Mouse (Mus musculus) T-helper 17 cell (primary cell): ENCODE measurements around the gene Kif19a.

Experiments used
- in situ Hi-C, 2 experiments: fragments of 300-600 bp; cut with MboI, MseI; formaldehyde crosslinking; loops; 1 replicate in 1 of 2; 2 replicates in 1 of 2; pipeline ENCODE4 v1.15.1; 2025; ENCODE audit warnings: high pct_unique_total_duplicates in 2 of 2

Kif19a gene

GRCm38 (mm10) chr11:114807025-114807424 is 41.8 kb downstream of the Kif19a start:
- in situ Hi-C loops: no loop called here

- in situ Hi-C loops: no loop called here
Measured at GRCm38 (mm10) chr11:114807686-114808427, 42.7 kb downstream of the Kif19a start.

GRCm38 (mm10) chr11:114809371-114809770 is 44.2 kb downstream of the Kif19a start:
- in situ Hi-C loops: no loop called here

- in situ Hi-C loops: loop anchor here in 1 of 2 experiments (5.0 kb wide), 1 partner anchor 112 kb away; no protein-coding TSS in a partner anchor
Measured at GRCm38 (mm10) chr11:114810344-114810743, 45.2 kb downstream of the Kif19a start.

DNA sequence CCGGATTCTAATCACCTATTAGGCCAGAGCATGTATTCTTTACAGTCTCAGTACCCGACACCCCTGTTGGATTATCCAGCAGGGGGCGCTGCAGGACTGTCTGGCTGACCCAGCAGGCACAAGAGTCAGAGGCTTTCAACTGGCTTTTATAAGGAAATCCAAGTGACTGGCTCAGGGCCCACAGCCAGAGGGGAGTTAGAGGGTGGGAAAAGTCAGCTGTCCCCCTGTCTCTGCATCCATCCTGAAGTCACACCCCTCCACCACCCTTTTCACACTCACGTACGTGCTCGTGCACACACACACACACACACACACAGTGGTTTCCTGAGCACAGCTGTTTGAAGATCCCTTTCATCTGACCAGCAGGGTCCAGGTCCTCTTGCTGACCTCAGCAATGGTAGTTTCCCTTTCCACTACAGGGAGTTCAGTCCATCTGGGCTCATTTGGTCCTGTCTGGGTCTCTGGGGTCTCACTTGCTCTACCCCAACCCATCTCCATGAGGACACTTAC is 47.6 kb downstream of the Kif19a start:
- in situ Hi-C loops: loop anchor here in 1 of 2 experiments (5.0 kb wide), 1 partner anchor 110 kb away; no protein-coding TSS in a partner anchor

- in situ Hi-C loops: loop anchor here (5.0 kb wide), 2 partner anchors 92 to 107 kb away; no protein-coding TSS in a partner anchor
Measured at GRCm38 (mm10) chr11:114814873-114815592, 49.8 kb downstream of the Kif19a start.

DNA sequence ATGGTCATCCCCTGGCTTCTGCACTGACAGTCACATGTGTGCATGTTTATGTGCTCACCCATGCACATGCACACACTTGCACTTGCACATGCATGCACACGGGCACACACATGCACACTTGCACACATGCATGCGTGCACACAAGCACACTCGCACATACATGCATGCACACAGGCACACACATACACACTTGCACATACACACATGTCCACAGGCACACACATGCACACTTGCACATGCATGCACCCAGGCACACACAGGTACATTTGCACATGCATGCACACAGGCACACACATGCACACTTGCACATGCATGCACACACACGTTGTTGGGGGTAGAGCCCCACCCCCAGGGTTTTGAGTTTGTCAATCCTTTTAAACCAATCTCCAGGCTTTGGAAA is 51.7 kb downstream of the Kif19a start:
- in situ Hi-C loops: loop anchor here in 1 of 2 experiments (5.0 kb wide), 1 partner anchor 90 kb away; no protein-coding TSS in a partner anchor

GRCm38 (mm10) chr11:114818185-114818584 is 53.0 kb downstream of the Kif19a start:
- in situ Hi-C loops: loop anchor here in 1 of 2 experiments (5.0 kb wide), 1 partner anchor 89 kb away; no protein-coding TSS in a partner anchor

- in situ Hi-C loops: loop anchor here in 1 of 2 experiments (5.0 kb wide), 1 partner anchor 88 kb away; no protein-coding TSS in a partner anchor
Measured at GRCm38 (mm10) chr11:114819110-114819509, 53.9 kb downstream of the Kif19a start.

DNA sequence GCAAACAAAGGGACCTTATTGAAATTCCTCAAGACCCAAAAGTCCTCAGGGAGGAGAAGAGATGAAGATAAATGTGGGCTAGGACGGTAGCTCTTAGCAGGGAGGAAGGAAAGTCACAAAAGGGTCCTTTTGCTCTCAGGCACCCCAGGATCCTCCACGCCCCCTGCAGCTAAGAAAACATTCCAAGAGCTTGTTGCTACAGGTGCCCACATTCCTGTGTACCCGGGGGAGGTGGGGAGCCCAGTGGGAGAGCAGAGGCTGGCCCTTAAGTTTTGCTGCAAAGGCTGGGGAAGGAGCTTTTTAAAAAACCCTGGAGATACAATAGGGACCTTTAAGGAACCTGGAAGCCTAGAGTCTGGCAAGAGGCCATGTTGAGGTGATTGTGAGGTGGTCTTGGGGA is 55.3 kb downstream of the Kif19a start:
- in situ Hi-C loops: no loop called here

- in situ Hi-C loops: no loop called here
Measured at GRCm38 (mm10) chr11:114821325-114821724, 56.1 kb downstream of the Kif19a start.

- in situ Hi-C loops: no loop called here
Measured at GRCm38 (mm10) chr11:114822727-114823126, 57.5 kb downstream of the Kif19a start.

DNA sequence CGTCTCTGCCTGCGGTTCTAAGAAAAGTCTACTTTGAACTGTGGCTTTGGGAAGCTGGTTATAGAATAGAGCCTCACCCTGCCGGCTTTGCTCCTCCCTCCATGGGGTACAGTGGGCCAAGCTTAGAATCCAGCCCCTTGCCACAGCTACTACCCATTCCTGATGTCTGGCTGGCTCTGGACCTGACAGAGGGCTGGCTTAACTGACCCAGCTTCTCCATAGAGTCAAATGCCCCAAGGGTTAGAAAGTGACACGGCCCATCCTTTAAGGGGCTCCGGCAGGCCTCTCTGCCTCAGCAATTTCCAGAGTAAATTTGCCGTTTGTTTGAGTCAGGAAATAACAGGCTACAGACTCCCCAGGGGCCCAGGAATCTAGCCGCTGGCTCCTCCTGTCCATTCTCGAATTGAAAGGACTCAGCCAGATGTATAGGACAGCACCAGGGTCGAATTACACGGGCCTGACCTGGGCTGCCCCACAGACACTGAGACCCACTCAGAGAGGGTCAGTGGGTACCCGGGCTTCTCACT is 58.1 kb downstream of the Kif19a start:
- in situ Hi-C loops: no loop called here

DNA sequence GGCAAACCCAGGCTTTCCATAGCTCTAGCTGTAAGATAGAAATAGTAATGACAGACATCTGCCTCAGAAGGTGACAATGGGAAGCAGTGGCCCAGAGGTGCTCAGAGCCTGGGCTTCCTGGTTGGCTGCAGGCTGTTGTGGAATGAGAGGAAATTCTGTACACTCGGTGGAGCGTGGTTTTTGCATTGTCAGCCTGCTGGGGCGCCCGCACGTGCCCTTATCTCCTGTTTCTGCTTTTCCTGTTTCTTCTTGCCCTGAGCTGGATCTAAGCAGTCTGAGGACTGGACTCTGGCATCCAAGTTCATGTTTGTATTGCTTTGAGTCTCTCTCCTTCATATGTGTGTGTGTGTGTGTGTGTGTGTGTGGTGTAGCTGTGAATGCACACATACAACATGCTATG is 61.5 kb downstream of the Kif19a start:
- in situ Hi-C loops: no loop called here

DNA sequence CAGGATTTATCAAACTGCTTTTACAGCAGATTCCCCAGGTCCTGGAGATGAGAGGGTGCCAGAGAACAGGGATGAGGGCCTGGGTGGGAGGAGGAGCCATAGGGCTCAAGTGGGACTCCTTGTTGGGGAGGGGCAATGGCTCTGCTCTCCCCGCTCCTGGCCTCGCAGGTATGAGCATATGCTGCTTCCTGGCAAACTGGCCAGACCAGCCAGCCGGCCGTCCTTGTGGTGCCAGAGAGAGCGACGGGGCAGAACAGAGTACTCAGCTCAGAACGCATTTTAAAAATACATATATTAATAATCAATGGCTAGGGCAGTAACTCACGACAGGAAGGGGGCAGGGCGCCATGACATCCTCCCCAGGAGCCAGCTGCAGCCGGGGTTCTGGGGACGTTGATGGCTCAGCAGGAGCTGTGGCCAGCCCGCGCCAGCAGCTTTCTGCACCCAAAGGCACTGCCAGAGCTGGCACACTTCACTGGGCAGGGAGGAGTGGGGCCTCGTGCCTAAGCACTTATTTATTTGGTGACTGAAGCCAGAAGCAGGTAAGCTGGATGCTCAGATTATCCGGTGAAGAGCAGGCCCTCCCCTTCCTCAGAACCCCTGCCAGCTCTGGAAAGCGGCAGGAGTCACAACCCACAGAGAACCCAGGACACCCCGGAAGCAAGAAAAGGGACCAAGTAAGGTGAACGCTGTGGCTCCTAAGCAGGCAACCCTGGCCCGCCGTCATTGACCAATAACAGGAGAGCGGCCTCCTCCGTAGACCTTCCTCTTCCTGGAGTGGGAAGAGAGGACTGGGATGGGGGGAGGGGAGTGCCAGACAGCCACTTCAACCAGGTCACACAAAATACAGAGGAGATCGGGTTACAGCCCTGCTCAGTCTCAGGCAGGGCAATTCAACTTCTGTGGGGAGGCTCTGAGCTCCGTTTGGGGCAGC is 64.6 kb downstream of the Kif19a start:
- in situ Hi-C loops: no loop called here

DNA sequence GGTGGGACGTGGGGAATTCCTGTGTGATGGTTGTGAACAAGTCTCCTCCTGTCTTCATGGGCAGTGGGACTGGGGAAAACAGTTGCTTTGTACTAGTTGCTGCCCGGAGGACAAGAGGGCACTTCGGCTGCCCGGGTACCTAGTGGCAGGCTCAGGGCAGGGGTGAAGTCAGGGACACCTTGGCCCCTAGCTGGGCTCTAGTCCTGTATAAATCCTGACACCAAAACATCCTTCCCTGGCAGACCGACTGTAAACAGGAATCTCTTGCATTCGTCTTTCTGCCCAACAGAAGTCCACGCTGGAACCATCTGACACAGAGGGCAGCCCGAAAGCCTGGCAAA is 65.2 kb downstream of the Kif19a start:
- in situ Hi-C loops: no loop called here

GRCm38 (mm10) chr11:114833166-114833565 is 68.0 kb downstream of the Kif19a start:
- in situ Hi-C loops: no loop called here
